Mouse (Mus musculus) stomach, embryonic 14.5 days (tissue): Measurements from ENCODE around the gene Surf4. TPM values are rescaled to one million over a fixed set of nuclear protein-coding genes. Genes with fewer than 3 reads are reported as not detected.

Experiments
- ATAC-seq: fragments of 200-750 bp; cut with Nextera tagmentation; 2 replicates; pipeline ENCODE4 v1.8.0; 2017; ENCODE audit warnings: low read depth, moderate TSS enrichment; ENCODE audit not compliant: insufficient number of reproducible peaks, insufficient read depth, low FRiP score
- H3K27ac ChIP-seq: fragments of 300-500 bp; sonication (generic); 2 replicates; pipeline ENCODE4 v1.5.1; 2014; ENCODE audit warnings: mild to moderate bottlenecking, low read length, moderate library complexity, mixed read lengths
- H3K27me3 ChIP-seq: fragments of 300-500 bp; sonication (generic); 2 replicates; pipeline ENCODE4 v1.6.1; 2014; ENCODE audit warnings: low read length, control low read depth, mixed read lengths; ENCODE audit not compliant: control insufficient read depth, insufficient read depth
- H3K36me3 ChIP-seq: fragments of 300-500 bp; sonication (generic); 2 replicates; pipeline ENCODE4 v1.6.1; 2014; ENCODE audit warnings: mild to moderate bottlenecking, control low read depth, low read length, moderate library complexity, mixed read lengths; ENCODE audit not compliant: control insufficient read depth, insufficient read depth
- H3K4me1 ChIP-seq: fragments of 300-500 bp; sonication (generic); 2 replicates; pipeline ENCODE4 v1.6.1; 2014; ENCODE audit warnings: low read length, control low read depth, mixed read lengths; ENCODE audit not compliant: control insufficient read depth, insufficient read depth
- H3K4me2 ChIP-seq: fragments of 300-500 bp; sonication (generic); replicated peaks from 2 replicates; pipeline ENCODE4 v1.6.1; 2014; ENCODE audit warnings: low read depth, low read length, control low read depth
- H3K4me3 ChIP-seq: fragments of 300-500 bp; sonication (generic); 2 replicates; pipeline ENCODE4 v1.5.1; 2014; ENCODE audit warnings: low read depth, low read length, control low read depth
- H3K9ac ChIP-seq: fragments of 300-500 bp; sonication (generic); replicated peaks from 2 replicates; pipeline ENCODE4 v1.6.1; 2014; ENCODE audit warnings: low read depth, mild to moderate bottlenecking, control low read depth, low read length, moderate library complexity, mixed read lengths
- H3K9me3 ChIP-seq: fragments of 300-500 bp; sonication (generic); 2 replicates; pipeline ENCODE4 v1.6.1; 2016; ENCODE audit warnings: low read depth, low read length, control low read depth; ENCODE audit not compliant: control insufficient read depth
- WGBS: fragments of 180-500 bp; shearing (Covaris S2); extraction: QIAGEN DNeasy Blood & Tissue Kit; methylation state at CpG from one replicate; pipeline ENCODE4 v1.1.7; 2014; 5-methylcytosine and 5-hydroxymethylcytosine counted together
- polyA plus RNA-seq: library from polyadenylated mRNA; unstranded; fragments of >200 nt; fragmentation: Nextera tagmentation; extraction: Ambion mirVana; gene quantifications from 2 replicates; pipeline ENCODE4 v1.2.1, GENCODE M21; 2014

The Surf4 gene
- polyA plus RNA-seq, 1 experiment from 2014 or later: 199 TPM

- WGBS: 39% methylated on average over 5 of the region's 5 CpGs
- no peaks in the 10 kb centered on the region for H3K4me1 ChIP-seq
- no peak overlapping the region for H3K4me3 ChIP-seq
- no peak overlapping the region for H3K4me2 ChIP-seq
- H3K36me3 ChIP-seq: no peaks in the 10 kb centered on the region
- no peak overlapping the region for H3K27ac ChIP-seq
- no peaks in the 10 kb centered on the region for H3K27me3 ChIP-seq
- H3K9ac ChIP-seq: no peak overlapping the region
- H3K9me3 ChIP-seq: no peaks in the 10 kb centered on the region
- ATAC-seq: no peak
These were observed 7.8 kb upstream of the Surf4 start for GRCm38 (mm10) chr2:26941539-26941938.

DNA sequence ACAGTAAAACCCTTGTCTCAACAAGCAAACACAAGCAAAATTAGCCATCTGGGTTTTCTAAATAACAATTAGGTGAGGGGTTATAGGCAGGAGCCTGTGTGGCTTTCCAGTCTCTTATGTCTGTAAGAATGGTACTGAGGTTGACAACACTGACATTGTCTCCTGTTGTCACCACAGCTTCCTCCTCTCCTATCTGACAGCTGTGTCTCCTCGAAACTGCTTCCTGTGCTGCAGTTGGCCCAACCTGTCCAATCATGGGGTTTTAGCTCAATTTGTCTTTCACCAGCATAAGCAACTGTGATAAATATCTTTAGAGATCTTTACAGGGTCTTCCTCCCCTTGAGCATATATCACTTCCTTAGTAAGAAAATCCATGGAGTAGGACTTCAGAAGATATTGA, 2.7 kb upstream of the Surf4 start:
- H3K9ac ChIP-seq: no peak overlapping the region

DNA sequence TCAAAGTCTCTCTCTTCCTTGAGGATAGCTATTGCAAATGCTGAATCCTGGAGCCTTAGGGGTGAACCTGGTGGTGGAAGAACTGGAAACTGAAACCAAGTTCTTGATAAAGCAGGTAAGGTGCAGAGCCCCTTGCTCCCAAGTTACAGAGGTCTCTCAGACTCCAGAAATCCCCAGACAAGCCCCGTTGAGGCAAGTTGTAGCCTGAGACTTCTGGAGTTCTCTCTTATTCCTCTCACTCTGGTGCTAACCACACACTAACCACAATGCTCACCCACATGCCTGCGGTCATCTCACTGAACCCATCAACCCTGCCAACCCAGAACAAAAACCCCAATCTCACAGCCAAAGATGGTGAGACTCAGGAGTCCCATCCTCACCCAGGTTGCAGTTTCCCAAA, 1.6 kb upstream of the Surf4 start:
- no peak for ATAC-seq
- Histone ChIP-seq H3K27ac (no peak overlapping the region), H3K9ac (no peak overlapping the region), H3K4me2 (no peak overlapping the region), H3K4me3 (no peak overlapping the region), H3K36me3 (peaks cover 8% of the 10 kb centered on the region; the same call in 1 of the 2 replicates), H3K9me3 (no peaks in the 10 kb centered on the region), H3K4me1 (peaks cover 9% of the 10 kb centered on the region), H3K27me3 (no peaks in the 10 kb centered on the region)
- WGBS: 81% methylated on average over 2 of the region's 2 CpGs

More for the DNA sequence above, 2.7 kb upstream of the Surf4 start:
- no peaks in the 10 kb centered on the region for H3K36me3 ChIP-seq
- H3K27me3 ChIP-seq: no peaks in the 10 kb centered on the region
- H3K27ac ChIP-seq: no peak overlapping the region
- no peak overlapping the region for H3K4me2 ChIP-seq
- H3K4me3 ChIP-seq: no peak overlapping the region
- H3K4me1 ChIP-seq: peaks cover 8% of the 10 kb centered on the region
- 63% methylated on average over 1 of the region's 1 CpGs for WGBS
- no peak for ATAC-seq
- H3K9me3 ChIP-seq: no peaks in the 10 kb centered on the region

GRCm38 (mm10) chr2:26932473-26933303, 1.0 kb downstream of the Surf4 start:
- peak; percentile 20 for ATAC-seq
- peak overlapping the region; percentile 91 for H3K4me3 ChIP-seq
- WGBS: 1% methylated on average over 45 of the region's 49 CpGs

DNA sequence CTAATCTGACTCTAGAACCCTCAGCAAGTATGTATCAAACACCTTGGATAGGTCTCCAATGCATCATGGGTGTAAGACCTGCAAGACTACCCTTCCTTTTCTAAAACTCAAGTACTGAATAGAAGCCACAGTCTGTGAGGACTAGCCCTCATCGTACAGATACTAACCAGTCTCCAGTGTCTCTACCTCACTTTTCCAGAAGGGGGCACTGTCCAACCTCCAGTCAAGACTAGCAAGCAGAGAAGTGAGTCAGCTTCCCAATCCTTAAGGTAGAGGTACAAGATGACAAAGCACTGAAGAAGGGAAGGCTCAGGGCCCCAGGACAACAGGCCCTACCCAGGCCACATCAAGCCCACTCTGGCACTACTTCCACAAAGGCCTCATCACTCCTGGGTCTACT, 3.3 kb downstream of the Surf4 start:
- H3K36me3 ChIP-seq: peaks cover 49% of the 10 kb centered on the region

More at GRCm38 (mm10) chr2:26932473-26933303, 1.0 kb downstream of the Surf4 start:
- Histone ChIP-seq H3K4me2 (peak overlapping the region; percentile 74), H3K9ac (peak overlapping the region; percentile 99), H3K27me3 (no peaks in the 10 kb centered on the region), H3K36me3 (peaks cover 27% of the 10 kb centered on the region; the same call in 1 of the 2 replicates), H3K9me3 (no peaks in the 10 kb centered on the region), H3K4me1 (peaks cover 11% of the 10 kb centered on the region), H3K27ac (peak overlapping the region; percentile 92)

GRCm38 (mm10) chr2:26927745-26928476, 5.8 kb downstream of the Surf4 start:
- H3K9me3 ChIP-seq: no peaks in the 10 kb centered on the region
- H3K4me1 ChIP-seq: peaks cover 11% of the 10 kb centered on the region
- no peak overlapping the region for H3K4me3 ChIP-seq
- no peak overlapping the region for H3K27ac ChIP-seq
- WGBS: 89% methylated on average over 6 of the region's 6 CpGs
- peaks cover 73% of the 10 kb centered on the region for H3K36me3 ChIP-seq
- no peak overlapping the region for H3K9ac ChIP-seq
- no peak for ATAC-seq
- no peaks in the 10 kb centered on the region for H3K27me3 ChIP-seq
- no peak overlapping the region for H3K4me2 ChIP-seq

More for the DNA sequence above, 3.3 kb downstream of the Surf4 start:
- ATAC-seq: no peak
- H3K4me3 ChIP-seq: no peak overlapping the region
- no peaks in the 10 kb centered on the region for H3K9me3 ChIP-seq
- H3K4me1 ChIP-seq: peaks cover 11% of the 10 kb centered on the region
- no peak overlapping the region for H3K27ac ChIP-seq
- H3K4me2 ChIP-seq: no peak overlapping the region
- no peaks in the 10 kb centered on the region for H3K27me3 ChIP-seq
- H3K9ac ChIP-seq: no peak overlapping the region
- 55% methylated on average over 1 of the region's 1 CpGs for WGBS

DNA sequence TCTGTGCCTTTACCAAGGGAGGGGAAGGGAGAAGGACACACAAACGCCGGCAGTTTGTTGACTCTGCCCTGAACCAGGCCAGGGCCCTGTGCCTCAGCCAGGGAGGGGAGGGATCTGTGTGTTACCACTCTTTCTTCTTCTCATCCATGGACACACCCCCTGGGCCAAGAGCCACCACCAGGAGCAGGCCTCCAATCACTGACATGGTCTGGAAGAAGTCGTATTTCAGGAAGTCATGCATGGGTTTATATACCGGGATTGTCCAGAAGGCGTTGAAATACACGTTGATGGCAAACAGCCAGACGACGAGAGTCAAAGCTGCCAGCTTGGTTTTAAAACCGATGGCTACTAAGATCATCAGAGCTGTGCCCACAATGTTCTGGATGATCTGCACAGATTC, 11.9 kb downstream of the Surf4 start:
- no peak; the same call in 1 of the 2 replicates for ATAC-seq
- Histone ChIP-seq H3K9ac (no peak overlapping the region), H3K4me2 (no peak overlapping the region), H3K9me3 (no peaks in the 10 kb centered on the region), H3K27me3 (no peaks in the 10 kb centered on the region), H3K36me3 (peaks cover 83% of the 10 kb centered on the region), H3K4me3 (no peak overlapping the region), H3K4me1 (peaks cover 2% of the 10 kb centered on the region; the same call in 1 of the 2 replicates), H3K27ac (no peak overlapping the region)
- 70% methylated on average over 9 of the region's 9 CpGs for WGBS

DNA sequence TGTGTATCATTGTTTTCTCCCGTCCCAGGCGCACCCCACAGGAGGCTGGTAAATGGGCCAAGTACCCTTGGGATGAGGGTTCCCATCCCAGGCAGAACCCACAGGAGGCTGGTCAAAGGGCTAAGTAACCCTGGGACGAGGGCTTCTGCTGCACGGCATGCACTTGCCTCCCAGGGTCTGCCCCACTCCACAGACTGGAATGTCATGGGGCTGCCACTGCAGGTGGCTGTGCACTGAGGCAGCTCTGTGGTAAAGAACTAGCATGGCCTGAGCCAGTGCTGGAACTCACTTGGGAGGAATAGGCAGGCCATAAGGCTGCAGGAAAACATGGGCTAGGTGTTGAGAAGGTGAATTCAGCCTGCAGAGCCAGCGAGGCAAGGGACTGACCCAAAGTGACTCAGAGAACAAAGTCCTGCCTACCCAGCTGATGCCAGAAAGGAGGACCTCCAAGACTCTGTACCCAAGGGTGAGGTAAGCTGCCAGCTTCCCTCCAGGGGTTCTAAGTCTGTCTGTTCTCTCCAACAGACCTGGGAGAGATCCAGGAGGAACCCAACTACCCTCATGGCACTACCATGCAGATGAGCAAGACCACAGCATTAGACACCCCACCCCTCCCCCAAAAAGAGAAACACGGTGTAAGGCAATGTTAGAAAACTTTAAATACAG, 13.4 kb downstream of the Surf4 start:
- Histone ChIP-seq H3K4me2 (no peak overlapping the region), H3K9me3 (no peaks in the 10 kb centered on the region), H3K4me1 (peaks cover 6% of the 10 kb centered on the region; the same call in 1 of the 2 replicates), H3K27ac (no peak overlapping the region), H3K9ac (no peak overlapping the region), H3K36me3 (peaks cover 69% of the 10 kb centered on the region), H3K4me3 (no peak overlapping the region), H3K27me3 (no peaks in the 10 kb centered on the region)
- 84% methylated on average over 6 of the region's 6 CpGs for WGBS
- no peak for ATAC-seq
